Mouse (Mus musculus) G1E (cell line): ENCODE results near the gene Sap30l. TPM values are rescaled to one million over a fixed set of nuclear protein-coding genes. Genes with fewer than 3 reads are reported as not detected.
"Not testable (repeated sequence)": the region's sequence is repeated elsewhere in the genome, so short reads cannot be mapped to it uniquely, and the experiment has no call there.

ENCODE experiments used
- ATAC-seq: 2 replicates; pipeline ENCODE4 v1.8.0; 2016; ENCODE audit warnings: mild to moderate bottlenecking; ENCODE audit not compliant: insufficient number of reproducible peaks, poor library complexity, low FRiP score, severe bottlenecking; ENCODE audit errors: extremely low read depth
- DNase-seq: peaks from one replicate; pipeline ENCODE4 v3.0.0; 2012; ENCODE audit warnings: low spot score
- H3K27me3 ChIP-seq: 2 replicates; pipeline ENCODE4 v1.6.1; 2012; ENCODE audit warnings: mild to moderate bottlenecking, low read length, inconsistent platforms; ENCODE audit not compliant: insufficient read depth
- H3K36me3 ChIP-seq: replicated peaks from 2 replicates; pipeline ENCODE3; 2012; ENCODE audit warnings: mild to moderate bottlenecking, inconsistent platforms
- H3K4me1 ChIP-seq: 2 replicates; pipeline ENCODE4 v1.6.1; 2012; ENCODE audit warnings: low read depth, low read length, inconsistent platforms, mixed read lengths; ENCODE audit not compliant: insufficient read depth
- H3K4me3 ChIP-seq: 2 replicates; pipeline ENCODE4 v1.5.1; 2012; ENCODE audit warnings: low read depth, mild to moderate bottlenecking, inconsistent platforms, low read length, moderate library complexity, mixed read lengths
- H3K9me3 ChIP-seq: replicated peaks from 2 replicates; pipeline ENCODE4 v1.6.1; 2012; ENCODE audit warnings: inconsistent platforms
- CTCF ChIP-seq: IDR thresholded peaks from 2 replicates; pipeline ENCODE4 v1.5.1; 2012; ENCODE audit warnings: low read depth, low read length, inconsistent platforms, mixed read lengths
- GATA1 ChIP-seq: IDR thresholded peaks from 2 replicates; pipeline ENCODE4 v1.6.1; 2012; ENCODE audit warnings: borderline replicate concordance, low read length, inconsistent platforms, mixed read lengths
- GATA2 ChIP-seq: IDR thresholded peaks from 2 replicates; pipeline ENCODE4 v1.6.1; 2012; ENCODE audit warnings: low read depth, low read length, inconsistent platforms, borderline replicate concordance
- POLR2AphosphoS5 ChIP-seq: IDR thresholded peaks from 2 replicates; pipeline ENCODE4 v1.6.1; 2012; ENCODE audit warnings: low read depth, low read length, inconsistent platforms; ENCODE audit not compliant: insufficient replicate concordance
- TAL1 ChIP-seq: conservative IDR thresholded peaks from 2 replicates; pipeline ENCODE4 v1.6.1; 2012; ENCODE audit warnings: low read depth, low read length, inconsistent platforms, mixed read lengths
- polyA plus RNA-seq: library from polyadenylated mRNA; stranded (reverse); fragments of >175 nt; gene quantifications from 2 replicates; pipeline ENCODE4 v1.2.3, GENCODE M21; 2012
- total RNA-seq, 2 experiments: library from RNA; stranded (forward) in 1 of 2; stranded (reverse) in 1 of 2; fragments of 200-1000 nt in 1 of 2; fragments of >200 nt in 1 of 2; fragmentation: Nextera tagmentation in 1 of 2; gene quantifications; 2 replicates each; pipeline ENCODE4 v1.2.3; 2014 to 2017

Gene Sap30l
- total and polyA plus RNA-seq, 3 experiments: 7.1 to 57.0 (median 43.4) TPM

DNA sequence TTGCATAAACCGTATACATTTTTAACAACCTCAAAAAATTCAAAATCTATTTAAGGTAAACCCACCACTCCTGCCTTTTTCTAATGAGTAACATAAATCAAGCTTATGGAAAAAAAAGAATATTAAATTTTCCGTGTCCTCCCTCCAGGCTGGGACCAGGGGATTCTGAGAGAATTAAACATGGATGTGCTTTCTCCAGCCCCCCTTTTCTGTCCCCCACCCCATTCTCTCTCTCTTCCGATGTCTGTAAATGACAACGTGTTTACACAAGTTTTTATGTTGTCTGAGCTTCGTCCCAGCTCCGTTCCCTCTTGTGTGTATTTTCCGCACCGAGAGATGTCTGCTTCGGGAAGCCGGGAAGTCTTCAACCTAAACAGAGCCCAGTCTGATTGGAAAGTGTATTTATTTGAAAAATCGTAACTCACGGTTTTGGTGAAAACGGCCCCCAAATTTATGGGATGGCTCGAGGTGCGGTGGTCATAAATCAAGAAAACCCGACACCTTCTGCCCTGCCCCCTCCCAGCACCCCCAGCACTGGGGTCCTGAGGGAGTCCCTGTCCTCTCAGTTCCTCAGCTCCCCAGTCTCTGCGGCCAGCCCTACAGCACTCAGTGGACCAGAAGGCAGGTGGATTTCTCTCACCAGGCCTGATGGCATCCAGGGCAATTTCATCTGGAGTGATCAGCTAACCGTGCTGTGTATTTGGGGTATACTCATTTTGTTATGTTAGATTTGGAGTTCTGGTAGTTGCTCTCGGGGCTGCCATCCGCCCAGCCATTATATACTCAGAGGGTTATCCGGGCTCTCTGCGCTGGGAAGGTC is 36.6 kb downstream of the Sap30l start:
- H3K9me3 ChIP-seq: no peaks in the 10 kb centered on the region
- no peak overlapping the region for H3K4me3 ChIP-seq
- no peaks in the 10 kb centered on the region for H3K36me3 ChIP-seq
- no peaks in the 10 kb centered on the region for H3K4me1 ChIP-seq
- ATAC-seq (no peak), DNase-seq (no peak)
- peaks cover 38% of the 10 kb centered on the region for H3K27me3 ChIP-seq
- no peak for TF ChIP-seq GATA1
- no peak for TF ChIP-seq TAL1
- no peak for TF ChIP-seq CTCF
- no peak for TF ChIP-seq GATA2
- TF ChIP-seq POLR2AphosphoS5: no peak

DNA sequence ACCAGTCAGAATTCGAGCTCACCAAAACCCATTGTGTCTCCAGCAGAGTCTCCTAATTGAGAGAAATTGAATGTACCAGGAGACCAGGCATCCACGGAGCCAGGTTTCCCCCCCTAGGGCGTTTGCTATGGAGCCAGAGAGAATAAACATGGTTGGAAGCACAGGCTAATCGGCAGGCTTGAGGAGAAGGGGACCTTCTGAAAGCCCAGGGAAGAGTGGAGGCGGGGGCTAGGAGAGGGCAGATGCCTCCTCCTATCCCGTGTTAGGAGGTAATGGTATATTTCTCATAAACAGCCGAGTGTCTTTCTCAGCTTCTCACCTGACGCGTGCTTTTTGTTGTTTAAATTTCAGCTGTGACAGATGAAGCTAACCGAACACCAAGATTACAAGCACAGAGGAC is 39.5 kb downstream of the Sap30l start:
- H3K4me3 ChIP-seq: no peak overlapping the region
- TF ChIP-seq TAL1: no peak
- TF ChIP-seq GATA1: no peak
- TF ChIP-seq POLR2AphosphoS5: no peak
- no peak for TF ChIP-seq GATA2
- TF ChIP-seq CTCF: no peak
- H3K27me3 ChIP-seq: peaks cover 31% of the 10 kb centered on the region
- no peaks in the 10 kb centered on the region for H3K4me1 ChIP-seq
- ATAC-seq (no peak), DNase-seq (no peak)
- H3K36me3 ChIP-seq: no peaks in the 10 kb centered on the region
- H3K9me3 ChIP-seq: no peaks in the 10 kb centered on the region

DNA sequence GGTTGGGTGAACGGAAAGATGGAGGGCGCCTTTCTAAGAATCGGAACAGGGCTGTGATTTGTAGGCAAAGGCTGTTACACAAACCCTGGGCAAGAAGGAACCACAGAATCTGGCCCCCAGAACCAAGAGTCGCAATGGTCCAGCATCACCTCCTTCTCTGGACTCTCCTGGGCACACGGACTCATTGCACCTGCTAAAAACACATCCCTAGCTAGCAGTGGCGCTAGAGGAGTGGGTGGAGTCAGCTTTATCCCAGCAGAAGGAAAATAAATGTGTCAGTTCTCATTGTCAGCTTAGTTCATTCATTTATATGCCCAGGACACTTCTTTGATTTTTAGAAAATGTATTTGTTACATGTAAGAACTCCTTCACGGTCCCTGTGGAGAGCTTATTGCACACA is 40.0 kb downstream of the Sap30l start:
- TF ChIP-seq TAL1 (no peak), CTCF (no peak), POLR2AphosphoS5 (no peak), GATA1 (no peak), GATA2 (no peak)
- H3K27me3 ChIP-seq: peaks cover 27% of the 10 kb centered on the region
- H3K4me1 ChIP-seq: no peaks in the 10 kb centered on the region
- DNase-seq: no peak
- H3K9me3 ChIP-seq: no peaks in the 10 kb centered on the region
- no peaks in the 10 kb centered on the region for H3K36me3 ChIP-seq
- no peak overlapping the region for H3K4me3 ChIP-seq
- ATAC-seq: no peak

DNA sequence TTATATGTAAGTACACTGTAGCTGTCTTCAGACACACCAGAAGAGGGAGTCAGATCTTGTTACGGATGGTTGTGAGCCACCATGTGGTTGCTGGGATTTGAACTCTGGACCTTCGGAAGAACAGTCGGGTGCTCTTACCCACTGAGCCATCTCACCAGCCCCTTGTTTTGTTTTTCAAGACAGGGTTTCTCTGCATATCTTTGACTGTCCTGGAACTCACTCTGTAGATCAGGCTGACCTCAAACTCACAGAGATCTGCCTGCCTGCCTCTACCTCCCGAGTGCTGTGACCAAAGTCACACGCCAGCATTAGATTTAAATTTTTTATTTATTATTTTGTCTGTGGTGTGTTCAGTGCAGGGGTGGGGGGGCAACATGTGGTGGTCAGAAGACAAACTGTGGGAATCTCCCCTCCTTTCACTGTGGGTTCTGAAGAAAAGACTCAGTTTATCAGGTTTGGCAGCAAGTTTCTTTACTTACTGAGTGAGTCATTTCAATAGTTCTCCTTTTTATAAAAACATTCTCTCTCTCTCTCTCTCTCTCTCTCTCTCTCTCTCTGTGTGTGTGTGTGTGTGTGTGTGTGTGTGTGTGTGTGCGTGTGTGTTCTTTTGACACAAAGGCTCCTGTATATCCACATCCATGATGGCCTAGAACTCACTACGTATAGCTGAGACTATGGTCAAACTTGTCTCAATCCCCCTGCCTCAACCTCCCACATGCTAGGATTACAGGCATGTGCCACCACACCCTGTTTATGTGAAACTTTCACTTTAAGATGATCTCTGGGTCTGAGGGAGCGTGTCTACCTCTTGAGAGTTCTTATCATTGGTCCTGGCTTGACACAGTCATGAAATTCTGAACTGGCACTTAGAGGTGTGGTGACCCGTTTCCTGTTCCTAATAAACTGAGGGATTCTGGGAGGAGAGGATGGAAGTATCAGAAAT is 45.3 kb downstream of the Sap30l start:
- H3K4me3 ChIP-seq, H3K27me3 ChIP-seq: not testable (repeated sequence)

DNA sequence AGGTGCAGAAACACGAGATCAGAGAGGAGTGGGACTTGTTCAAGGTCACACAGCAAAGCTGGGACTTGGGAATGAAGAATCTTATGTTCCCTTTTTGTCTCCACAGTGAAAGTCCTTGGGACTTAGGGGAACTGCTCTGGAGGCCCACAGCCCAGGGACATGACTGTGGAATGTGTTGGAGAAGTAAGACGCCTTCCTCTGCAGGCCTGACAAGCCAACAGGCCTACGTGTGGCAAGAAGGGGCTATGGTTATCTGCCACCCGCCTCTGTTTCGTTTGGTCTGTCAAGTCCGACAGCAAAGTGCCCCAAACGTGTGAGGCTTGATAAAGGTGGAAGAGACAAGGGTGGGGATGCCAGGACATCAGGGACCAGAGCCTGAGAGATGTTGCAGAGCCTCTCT is 46.0 kb downstream of the Sap30l start:
- TF ChIP-seq POLR2AphosphoS5: no peak
- TF ChIP-seq TAL1: no peak
- TF ChIP-seq CTCF: no peak
- TF ChIP-seq GATA1: no peak
- no peak for TF ChIP-seq GATA2
- Histone ChIP-seq H3K36me3 (no peaks in the 10 kb centered on the region), H3K27me3 (peaks cover 13% of the 10 kb centered on the region), H3K4me1 (0 out of 2 replicates have a peak, but pooled peaks cover 3% of the 10 kb centered on the region), H3K4me3 (no peak overlapping the region), H3K9me3 (no peaks in the 10 kb centered on the region)
- no peak for DNase-seq
- no peak for ATAC-seq

More for the DNA sequence above, 45.3 kb downstream of the Sap30l start:
- H3K9me3 ChIP-seq, ATAC-seq, H3K36me3 ChIP-seq, DNase-seq, H3K4me1 ChIP-seq: not testable (repeated sequence)

DNA sequence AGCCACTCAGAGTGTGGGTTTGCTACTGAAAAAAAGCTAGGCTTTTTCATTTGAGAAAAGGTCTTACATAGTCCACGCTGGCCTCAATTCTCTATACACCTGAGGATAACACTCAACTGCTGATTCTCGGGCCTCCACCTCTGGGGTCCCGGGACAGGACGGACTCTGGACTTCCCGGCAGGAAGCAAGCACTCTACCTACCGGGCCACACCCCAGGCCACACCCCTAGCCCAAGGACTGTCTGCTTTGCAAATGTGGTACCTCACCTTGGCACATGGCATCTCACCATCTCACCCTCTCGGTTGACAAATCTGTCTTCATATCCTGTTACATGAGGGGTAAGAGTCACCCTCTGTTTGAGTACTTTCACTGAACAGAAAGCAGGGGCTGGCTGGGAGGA is 48.9 kb downstream of the Sap30l start:
- ATAC-seq (no peak), DNase-seq (no peak)
- Histone ChIP-seq H3K9me3 (no peaks in the 10 kb centered on the region), H3K4me1 (0 out of 2 replicates have a peak, but pooled peaks cover 3% of the 10 kb centered on the region), H3K36me3 (no peaks in the 10 kb centered on the region), H3K27me3 (peaks cover 21% of the 10 kb centered on the region), H3K4me3 (no peak overlapping the region)
- no peak for TF ChIP-seq TAL1
